Mouse (Mus musculus): ENCODE measurements around the gene Pacsin1.

GRCm38 (mm10) chr17:27621161-27621560 lies 34.1 kb upstream of the Pacsin1 start:
- TF ChIP-seq CTCF (IDR thresholded peaks at IDR 0.05; ENCODE audit: extremely low read depth, insufficient read depth, low read length) = no peak
- no peak for TF ChIP-seq POLR2A (IDR thresholded peaks at IDR 0.05; ENCODE audit: extremely low read depth, insufficient read depth, low read length)
